Mouse (Mus musculus) lung, postnatal 0 days (tissue): ENCODE results near the gene Aamdc.

Experiments
- CTCF ChIP-seq: IDR thresholded peaks from 2 replicates; pipeline ENCODE4 v1.5.1; 2016; ENCODE audit warnings: antibody characterized with exemption, mild to moderate bottlenecking
- EP300 ChIP-seq: IDR thresholded peaks from 2 replicates; pipeline ENCODE4 v1.6.1; 2016; ENCODE audit warnings: antibody characterized with exemption, mild to moderate bottlenecking, control low read depth

GRCm38 (mm10) chr7:97569372-97569771 lies 9.9 kb downstream of the Aamdc start:
- no peak for TF ChIP-seq CTCF
- no peak for TF ChIP-seq EP300
